Mouse (Mus musculus): ENCODE results near the gene Map3k7cl. TPM values are rescaled to one million over a fixed set of nuclear protein-coding genes. Genes with fewer than 3 reads are reported as not detected.

The Map3k7cl gene
- polyA plus RNA-seq, 1 experiment, result 3.9 TPM

GRCm38 (mm10) chr16:87548348-87548747, 4.8 kb upstream of the Map3k7cl start:
- TF ChIP-seq CTCF (IDR thresholded peaks at IDR 0.05; ENCODE audit: borderline replicate concordance, control insufficient read depth, extremely low read depth, insufficient read depth, low read length, poor library complexity) (no peak), POLR2A (IDR thresholded peaks at IDR 0.05; ENCODE audit: control insufficient read depth, extremely low read depth, insufficient read depth, low read length, poor library complexity) (no peak)
- Histone ChIP-seq H3K27ac (ENCODE audit: control insufficient read depth, insufficient read depth, low read length) (no peak overlapping the region), H3K27me3 (ENCODE audit: control insufficient read depth, insufficient read depth, low read length) (no peaks in the 10 kb centered on the region), H3K4me3 (ENCODE audit: control insufficient read depth, insufficient read depth, low read length) (no peak overlapping the region), H3K4me1 (replicated peaks; ENCODE audit: control insufficient read depth, insufficient read depth, low read length) (no peaks in the 10 kb centered on the region), H3K36me3 (ENCODE audit: control insufficient read depth, insufficient read depth, low read length) (no peaks in the 10 kb centered on the region)
- WGBS, result 50% methylated on average over 2 of the region's 2 CpGs
- DNase-seq, result no peak

GRCm38 (mm10) chr16:87556320-87556719, 3.2 kb downstream of the Map3k7cl start:
- no peaks in the 10 kb centered on the region for H3K27me3 ChIP-seq (ENCODE audit: control insufficient read depth, insufficient read depth, low read length)
- no peak overlapping the region for H3K4me3 ChIP-seq (ENCODE audit: control insufficient read depth, insufficient read depth, low read length)
- 64% methylated on average over 8 of the region's 8 CpGs for WGBS
- no peaks in the 10 kb centered on the region for H3K36me3 ChIP-seq (ENCODE audit: control insufficient read depth, insufficient read depth, low read length)
- no peaks in the 10 kb centered on the region for H3K4me1 ChIP-seq (replicated peaks; ENCODE audit: control insufficient read depth, insufficient read depth, low read length)
- no peak overlapping the region for H3K27ac ChIP-seq (ENCODE audit: control insufficient read depth, insufficient read depth, low read length)
- DNase-seq, result no peak
- TF ChIP-seq CTCF (IDR thresholded peaks at IDR 0.05; ENCODE audit: borderline replicate concordance, control insufficient read depth, extremely low read depth, insufficient read depth, low read length, poor library complexity) (no peak), POLR2A (IDR thresholded peaks at IDR 0.05; ENCODE audit: control insufficient read depth, extremely low read depth, insufficient read depth, low read length, poor library complexity) (no peak)

DNA sequence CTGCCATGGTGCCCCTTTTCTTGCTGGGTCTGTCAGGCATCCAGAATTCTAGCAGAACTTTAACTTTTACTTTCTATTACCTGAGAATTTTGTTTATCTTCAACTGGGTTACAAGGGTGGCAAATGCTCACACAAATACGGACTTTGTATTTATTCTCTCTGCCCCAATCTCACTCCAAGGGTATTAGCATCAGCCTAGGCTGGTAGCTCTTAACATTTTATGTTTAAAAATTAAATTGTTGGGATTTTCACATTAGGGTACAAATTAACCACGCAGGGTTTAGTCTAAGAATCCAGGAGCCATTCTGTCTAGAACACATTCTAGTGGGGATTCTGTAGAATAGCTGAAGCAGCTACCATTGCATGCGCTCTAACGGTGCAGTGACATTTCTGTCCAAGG, 8.4 kb downstream of the Map3k7cl start:
- Histone ChIP-seq H3K4me1 (replicated peaks; ENCODE audit: control insufficient read depth, insufficient read depth, low read length) (no peaks in the 10 kb centered on the region; the same call in 1 of the 2 replicates), H3K27me3 (ENCODE audit: control insufficient read depth, insufficient read depth, low read length) (no peaks in the 10 kb centered on the region), H3K4me3 (ENCODE audit: control insufficient read depth, insufficient read depth, low read length) (no peak overlapping the region), H3K27ac (ENCODE audit: control insufficient read depth, insufficient read depth, low read length) (no peak overlapping the region), H3K36me3 (ENCODE audit: control insufficient read depth, insufficient read depth, low read length) (no peaks in the 10 kb centered on the region)
- 91% methylated on average over 4 of the region's 4 CpGs for WGBS
- DNase-seq, result no peak
- TF ChIP-seq CTCF (IDR thresholded peaks at IDR 0.05; ENCODE audit: borderline replicate concordance, control insufficient read depth, extremely low read depth, insufficient read depth, low read length, poor library complexity) (no peak), POLR2A (IDR thresholded peaks at IDR 0.05; ENCODE audit: control insufficient read depth, extremely low read depth, insufficient read depth, low read length, poor library complexity) (no peak)

DNA sequence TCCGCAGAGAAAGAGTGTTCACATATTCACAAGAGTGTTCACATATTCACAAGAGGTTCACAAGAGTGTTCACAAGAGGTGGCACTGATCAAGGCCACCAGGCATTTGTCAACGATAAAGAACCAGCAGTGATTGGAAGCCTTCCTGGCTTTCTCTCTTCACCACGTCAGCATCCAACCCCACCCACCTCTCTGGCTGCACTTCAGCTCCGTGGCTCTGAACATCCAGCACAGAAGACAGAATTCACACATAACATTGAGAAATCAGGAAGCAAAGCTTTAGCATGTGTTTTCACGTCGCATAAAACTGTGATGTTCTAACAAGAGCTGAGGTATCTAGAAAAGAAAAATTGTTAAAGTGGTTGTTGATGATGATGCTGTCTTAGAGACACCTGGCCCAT, 10.4 kb downstream of the Map3k7cl start:
- TF ChIP-seq CTCF (IDR thresholded peaks at IDR 0.05; ENCODE audit: borderline replicate concordance, control insufficient read depth, extremely low read depth, insufficient read depth, low read length, poor library complexity) (no peak), POLR2A (IDR thresholded peaks at IDR 0.05; ENCODE audit: control insufficient read depth, extremely low read depth, insufficient read depth, low read length, poor library complexity) (no peak)
- WGBS, result 73% methylated on average over 6 of the region's 6 CpGs

DNA sequence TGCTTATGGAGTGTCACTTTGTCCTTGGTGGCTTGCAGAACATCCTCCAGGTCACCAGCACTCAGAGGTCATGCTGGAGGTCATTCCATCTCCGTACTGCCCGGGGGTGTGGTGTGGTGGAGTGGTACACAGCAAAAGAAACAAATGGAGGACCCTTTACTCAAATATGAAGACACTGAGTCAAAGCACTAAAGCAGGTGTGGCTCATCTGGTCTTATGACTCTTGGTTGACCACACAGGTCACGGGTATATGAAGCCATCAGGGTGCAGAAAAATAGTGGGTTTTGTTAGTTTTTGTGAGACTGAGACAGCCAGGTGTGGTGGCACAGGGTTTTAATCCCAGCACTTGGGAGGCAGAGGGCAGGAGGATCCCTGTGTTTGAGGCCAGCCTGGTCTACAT, 11.4 kb downstream of the Map3k7cl start:
- Histone ChIP-seq H3K4me1 (replicated peaks; ENCODE audit: control insufficient read depth, insufficient read depth, low read length) (no peaks in the 10 kb centered on the region; the same call in 1 of the 2 replicates), H3K27ac (ENCODE audit: control insufficient read depth, insufficient read depth, low read length) (no peak overlapping the region), H3K4me3 (ENCODE audit: control insufficient read depth, insufficient read depth, low read length) (no peak overlapping the region), H3K27me3 (ENCODE audit: control insufficient read depth, insufficient read depth, low read length) (no peaks in the 10 kb centered on the region), H3K36me3 (ENCODE audit: control insufficient read depth, insufficient read depth, low read length) (no peaks in the 10 kb centered on the region)
- DNase-seq, result no peak
- 85% methylated on average over 3 of the region's 3 CpGs for WGBS
- no peak for TF ChIP-seq POLR2A (IDR thresholded peaks at IDR 0.05; ENCODE audit: control insufficient read depth, extremely low read depth, insufficient read depth, low read length, poor library complexity)
- TF ChIP-seq CTCF (IDR thresholded peaks at IDR 0.05; ENCODE audit: borderline replicate concordance, control insufficient read depth, extremely low read depth, insufficient read depth, low read length, poor library complexity), result no peak

More for the DNA sequence above, 10.4 kb downstream of the Map3k7cl start:
- no peaks in the 10 kb centered on the region for H3K36me3 ChIP-seq (ENCODE audit: control insufficient read depth, insufficient read depth, low read length)
- no peak overlapping the region for H3K4me3 ChIP-seq (ENCODE audit: control insufficient read depth, insufficient read depth, low read length)
- H3K27ac ChIP-seq (ENCODE audit: control insufficient read depth, insufficient read depth, low read length), result no peak overlapping the region
- no peaks in the 10 kb centered on the region; the same call in 1 of the 2 replicates for H3K4me1 ChIP-seq (replicated peaks; ENCODE audit: control insufficient read depth, insufficient read depth, low read length)
- H3K27me3 ChIP-seq (ENCODE audit: control insufficient read depth, insufficient read depth, low read length), result no peaks in the 10 kb centered on the region
- DNase-seq, result no peak

GRCm38 (mm10) chr16:87567572-87567971, 14.4 kb downstream of the Map3k7cl start:
- H3K27me3 ChIP-seq (ENCODE audit: control insufficient read depth, insufficient read depth, low read length), result no peaks in the 10 kb centered on the region
- DNase-seq, result no peak
- H3K27ac ChIP-seq (ENCODE audit: control insufficient read depth, insufficient read depth, low read length), result no peak overlapping the region
- TF ChIP-seq CTCF (IDR thresholded peaks at IDR 0.05; ENCODE audit: borderline replicate concordance, control insufficient read depth, extremely low read depth, insufficient read depth, low read length, poor library complexity), result no peak
- TF ChIP-seq POLR2A (IDR thresholded peaks at IDR 0.05; ENCODE audit: control insufficient read depth, extremely low read depth, insufficient read depth, low read length, poor library complexity), result no peak
- 77% methylated on average over 13 of the region's 13 CpGs for WGBS
- H3K36me3 ChIP-seq (ENCODE audit: control insufficient read depth, insufficient read depth, low read length), result no peaks in the 10 kb centered on the region
- H3K4me3 ChIP-seq (ENCODE audit: control insufficient read depth, insufficient read depth, low read length), result no peak overlapping the region
- no peaks in the 10 kb centered on the region; the same call in 1 of the 2 replicates for H3K4me1 ChIP-seq (replicated peaks; ENCODE audit: control insufficient read depth, insufficient read depth, low read length)

DNA sequence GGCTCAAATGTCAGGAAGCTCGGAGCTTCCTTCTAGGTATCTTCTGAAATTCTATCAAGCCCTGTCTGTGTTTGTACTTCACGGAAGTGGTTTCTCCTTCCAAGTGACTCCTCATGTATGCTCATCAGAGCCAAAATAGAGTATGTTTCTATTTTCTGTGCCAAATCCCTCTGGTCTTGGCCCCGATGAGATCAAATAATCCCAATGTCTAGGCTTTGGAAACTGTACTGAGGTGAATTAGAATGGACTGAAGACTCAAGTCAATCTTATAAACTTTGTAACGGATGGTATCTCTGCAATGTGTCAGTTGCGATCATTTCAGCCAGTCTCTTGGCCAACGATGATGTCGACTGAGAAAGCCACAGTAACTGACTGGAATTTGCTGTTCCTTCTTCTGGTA, 15.1 kb downstream of the Map3k7cl start:
- no peak for DNase-seq
- TF ChIP-seq POLR2A (IDR thresholded peaks at IDR 0.05; ENCODE audit: control insufficient read depth, extremely low read depth, insufficient read depth, low read length, poor library complexity) (no peak), CTCF (IDR thresholded peaks at IDR 0.05; ENCODE audit: borderline replicate concordance, control insufficient read depth, extremely low read depth, insufficient read depth, low read length, poor library complexity) (no peak)
- Histone ChIP-seq H3K4me3 (ENCODE audit: control insufficient read depth, insufficient read depth, low read length) (no peak overlapping the region), H3K36me3 (ENCODE audit: control insufficient read depth, insufficient read depth, low read length) (no peaks in the 10 kb centered on the region), H3K4me1 (replicated peaks; ENCODE audit: control insufficient read depth, insufficient read depth, low read length) (no peaks in the 10 kb centered on the region; the same call in 1 of the 2 replicates), H3K27me3 (ENCODE audit: control insufficient read depth, insufficient read depth, low read length) (no peaks in the 10 kb centered on the region), H3K27ac (ENCODE audit: control insufficient read depth, insufficient read depth, low read length) (no peak overlapping the region)
- 93% methylated on average over 7 of the region's 7 CpGs for WGBS
